Mouse (Mus musculus): ENCODE measurements around the gene Qprt. TPM values are rescaled to one million over a fixed set of nuclear protein-coding genes. Genes with fewer than 3 reads are reported as not detected.
"Not testable (repeated sequence)": the region's sequence is repeated elsewhere in the genome, so short reads cannot be mapped to it uniquely, and the experiment has no call there.

Gene Qprt
- polyA plus RNA-seq, 2 experiments, result 35.6 to 48.6 TPM

- H3K4me1 ChIP-seq (replicated peaks; ENCODE audit: control insufficient read depth in 2 of 2, insufficient read depth in 2 of 2, low read length in 1 of 2), result peaks cover 17 to 57% of the 10 kb centered on the region in 2 experiments
- H3K9ac ChIP-seq (replicated peaks), result no peak overlapping the region; the same call in 1 of the 2 replicates
- H3K4me2 ChIP-seq (ENCODE audit: low read depth), result no peak overlapping the region
- no peak for ATAC-seq (ENCODE audit: insufficient read depth)
- H3K4me3 ChIP-seq (ENCODE audit: insufficient read depth in 1 of 2, low read depth in 2 of 2, low read length in 2 of 2), result no peak overlapping the region
- no peaks in the 10 kb centered on the region for H3K27me3 ChIP-seq (ENCODE audit: control insufficient read depth, insufficient read depth, low read length)
- no peaks in the 10 kb centered on the region for H3K9me3 ChIP-seq (ENCODE audit: control insufficient read depth, low read length)
- WGBS (ENCODE audit: insufficient replicate concordance), result 38% methylated on average over 3 of the region's 3 CpGs
- H3K27ac ChIP-seq, result peak overlapping the region; percentile 69
- no peak for DNase-seq (ENCODE audit: low read depth in 3 of 3, low spot score in 3 of 3)
- no peaks in the 10 kb centered on the region; the same call in 1 of the 2 replicates for H3K36me3 ChIP-seq (replicated peaks; ENCODE audit: control insufficient read depth, insufficient read depth, low read depth)
- TF ChIP-seq EP300 (IDR thresholded peaks at IDR 0.05; ENCODE audit: low read depth) (no peak), CTCF (IDR thresholded peaks at IDR 0.05; ENCODE audit: low read depth) (no peak)
Observed at GRCm38 (mm10) chr7:127088083-127088482, 33.9 kb downstream of the Qprt start.

GRCm38 (mm10) chr7:127087278-127088010 is 34.6 kb downstream of the Qprt start, which contains the start of gene Zg16:
TSS of gene Zg16 (minus strand) at chr7:127087328.
- not testable (repeated sequence) for H3K36me3 ChIP-seq (replicated peaks; ENCODE audit: control insufficient read depth, insufficient read depth, low read depth); H3K4me2 ChIP-seq (ENCODE audit: low read depth); H3K9me3 ChIP-seq (ENCODE audit: control insufficient read depth, low read length); ATAC-seq (ENCODE audit: insufficient read depth); DNase-seq (ENCODE audit: low read depth in 3 of 3, low spot score in 3 of 3); H3K4me3 ChIP-seq (ENCODE audit: insufficient read depth in 1 of 2, low read depth in 2 of 2, low read length in 2 of 2); H3K27me3 ChIP-seq (ENCODE audit: control insufficient read depth, insufficient read depth, low read length)
- peak within 1 kb of the TSS; percentile 69 for H3K27ac ChIP-seq
- 39% methylated on average over 6 of the region's 6 CpGs for WGBS (ENCODE audit: insufficient replicate concordance)
- peaks cover 17 to 59% of the 10 kb centered on the region in 2 experiments for H3K4me1 ChIP-seq (replicated peaks; ENCODE audit: control insufficient read depth in 2 of 2, insufficient read depth in 2 of 2, low read length in 1 of 2)
- TF ChIP-seq EP300 (IDR thresholded peaks at IDR 0.05; ENCODE audit: low read depth), result 0 out of 2 replicates have a peak, but pooled peaks have one; percentile 17
- peak within 1 kb of the TSS; percentile 2 for H3K9ac ChIP-seq (replicated peaks)

- DNase-seq (ENCODE audit: low read depth in 3 of 3, low spot score in 3 of 3), result peak; percentile 47 to 55 (median 50)
- not testable (repeated sequence) for H3K27me3 ChIP-seq (ENCODE audit: control insufficient read depth, insufficient read depth, low read length); H3K4me2 ChIP-seq (ENCODE audit: low read depth); H3K4me3 ChIP-seq (ENCODE audit: insufficient read depth in 1 of 2, low read depth in 2 of 2, low read length in 2 of 2); H3K9me3 ChIP-seq (ENCODE audit: control insufficient read depth, low read length); H3K9ac ChIP-seq (replicated peaks); H3K36me3 ChIP-seq (replicated peaks; ENCODE audit: control insufficient read depth, insufficient read depth, low read depth)
- WGBS (ENCODE audit: insufficient replicate concordance), result 20% methylated on average over 6 of the region's 6 CpGs
- TF ChIP-seq EP300 (IDR thresholded peaks at IDR 0.05; ENCODE audit: low read depth), result peak; percentile 60
- peaks cover 16 to 53% of the 10 kb centered on the region in 2 experiments for H3K4me1 ChIP-seq (replicated peaks; ENCODE audit: control insufficient read depth in 2 of 2, insufficient read depth in 2 of 2, low read length in 1 of 2)
- H3K27ac ChIP-seq, result peak overlapping the region; percentile 63
- peak; percentile 64; the same call in 1 of the 2 replicates for ATAC-seq (ENCODE audit: insufficient read depth)
Observed at GRCm38 (mm10) chr7:127085751-127086150, 36.3 kb downstream of the Qprt start.

GRCm38 (mm10) chr7:127084794-127085193 is 37.2 kb downstream of the Qprt start:
- Histone ChIP-seq H3K4me1 (replicated peaks; ENCODE audit: control insufficient read depth in 2 of 2, insufficient read depth in 2 of 2, low read length in 1 of 2) (peaks cover 13 to 47% of the 10 kb centered on the region in 2 experiments), H3K4me3 (ENCODE audit: insufficient read depth in 1 of 2, low read depth in 2 of 2, low read length in 2 of 2) (no peak overlapping the region), H3K9ac (replicated peaks) (no peak overlapping the region), H3K27me3 (ENCODE audit: control insufficient read depth, insufficient read depth, low read length) (no peaks in the 10 kb centered on the region), H3K27ac (no peak overlapping the region; the same call in 1 of the 2 replicates), H3K4me2 (ENCODE audit: low read depth) (no peak overlapping the region), H3K9me3 (ENCODE audit: control insufficient read depth, low read length) (no peaks in the 10 kb centered on the region), H3K36me3 (replicated peaks; ENCODE audit: control insufficient read depth, insufficient read depth, low read depth) (no peaks in the 10 kb centered on the region)
- ATAC-seq (ENCODE audit: insufficient read depth), result no peak
- DNase-seq (ENCODE audit: low read depth in 3 of 3, low spot score in 3 of 3), result no peak
- no peak for TF ChIP-seq CTCF (IDR thresholded peaks at IDR 0.05; ENCODE audit: low read depth)
- TF ChIP-seq EP300 (IDR thresholded peaks at IDR 0.05; ENCODE audit: low read depth), result no peak
- WGBS (ENCODE audit: insufficient replicate concordance), result 86% methylated on average over 2 of the region's 2 CpGs

- peaks cover 6 to 38% of the 10 kb centered on the region in 2 experiments for H3K4me1 ChIP-seq (replicated peaks; ENCODE audit: control insufficient read depth in 2 of 2, insufficient read depth in 2 of 2, low read length in 1 of 2)
- 0 out of 2 replicates have a peak, but pooled peaks have one; percentile 21 for ATAC-seq (ENCODE audit: insufficient read depth)
Observed at GRCm38 (mm10) chr7:127083689-127084088, 38.3 kb downstream of the Qprt start.

More at GRCm38 (mm10) chr7:127083689-127084088, 38.3 kb downstream of the Qprt start:
- DNase-seq (ENCODE audit: low read depth in 3 of 3, low spot score in 3 of 3), result no peak
- Histone ChIP-seq H3K27me3 (ENCODE audit: control insufficient read depth, insufficient read depth, low read length) (no peaks in the 10 kb centered on the region), H3K4me3 (ENCODE audit: insufficient read depth in 1 of 2, low read depth in 2 of 2, low read length in 2 of 2) (no peak overlapping the region), H3K9me3 (ENCODE audit: control insufficient read depth, low read length) (no peaks in the 10 kb centered on the region), H3K9ac (replicated peaks) (no peak overlapping the region), H3K4me2 (ENCODE audit: low read depth) (no peak overlapping the region), H3K27ac (no peak overlapping the region), H3K36me3 (replicated peaks; ENCODE audit: control insufficient read depth, insufficient read depth, low read depth) (no peaks in the 10 kb centered on the region)
- WGBS (ENCODE audit: insufficient replicate concordance), result 29% methylated on average over 4 of the region's 4 CpGs
- no peak for TF ChIP-seq CTCF (IDR thresholded peaks at IDR 0.05; ENCODE audit: low read depth)
- TF ChIP-seq EP300 (IDR thresholded peaks at IDR 0.05; ENCODE audit: low read depth), result peak; percentile 18; the same call in 1 of the 2 replicates

Data from liver, embryonic 14.5 days (tissue).